Comparison of ENCODE assay signal across 8 mouse cellular contexts in genomic region chr5:75153961-75154620, GRCm38 (mm10). TPM values are rescaled to one million over a fixed set of nuclear protein-coding genes. Genes with fewer than 3 reads are reported as not detected.
DNase-seq lines count a peak whose midpoint lies in the region; TF ChIP-seq lines count a peak whose summit lies in the region.

No protein-coding gene starts in this region.

- peak overlapping the region; percentile 17 for H3K4me3 ChIP-seq in left cerebral cortex, adult 2 months
- H3K4me3 ChIP-seq in kidney, adult 2 months (ENCODE audit: insufficient read depth, low read depth, low read length) = peak overlapping the region; percentile 56

- no peaks in the 10 kb centered on the region for H3K36me3 ChIP-seq in kidney, adult 2 months (ENCODE audit: control insufficient read depth, insufficient read depth, low read length)

- intact Hi-C loops in left cerebral cortex, adult 2 months (cut with DNase I) = loop anchor here (5.0 kb wide), 2 partner anchors 82 to 512 kb away; no protein-coding TSS in a partner anchor

- DNase-seq in left cerebral cortex, adult 2 months (ENCODE audit: extremely low spot score in 1 of 2, low spot score in 2 of 2) = peak in 1 of 2 experiments; percentile 24
- DNase-seq in left cerebral cortex, adult 9 months (ENCODE audit: low spot score in 2 of 2) = no peak
- DNase-seq in embryo, embryonic 10 days (ENCODE audit: low spot score) = peak; percentile 41
- peak; percentile 76 to 88 for DNase-seq in heart, adult 18-20 months
- peak; percentile 37 for DNase-seq in kidney, adult 2 months
- peak; percentile 55 for DNase-seq in lung, postnatal 14 days
- peak; percentile 45 to 80 for DNase-seq in urinary bladder, postnatal 36 days (ENCODE audit: low spot score in 2 of 2)
- no peak for DNase-seq in frontal cortex, postnatal 25 days (ENCODE audit: low spot score in 2 of 2)

- WGBS in kidney, adult 2 months = 2% methylated on average over 27 of the region's 27 CpGs

- TF ChIP-seq POLR2A in kidney, adult 2 months (IDR thresholded peaks at IDR 0.05; ENCODE audit: low read depth, low read length) = no peak

- H3K4me1 ChIP-seq in kidney, adult 2 months (ENCODE audit: control insufficient read depth, insufficient read depth, low read length) = no peaks in the 10 kb centered on the region; the same call in 1 of the 2 replicates

- H3K27ac ChIP-seq in left cerebral cortex, adult 2 months = no peak overlapping the region
- peak overlapping the region; percentile 43 for H3K27ac ChIP-seq in kidney, adult 2 months (ENCODE audit: insufficient read depth, low read depth, low read length)

- H3K27me3 ChIP-seq in kidney, adult 2 months (replicated peaks; ENCODE audit: control insufficient read depth, insufficient read depth, low read length) = peaks cover 10% of the 10 kb centered on the region

- no peak for TF ChIP-seq CTCF in left cerebral cortex, adult 2 months (IDR thresholded peaks at IDR 0.05)
- TF ChIP-seq CTCF in kidney, adult 2 months (conservative IDR thresholded peaks at IDR 0.05; ENCODE audit: insufficient read depth, insufficient read length, low read depth, low read length) = no peak

RNA-seq across cellular contexts. Expression of gene Pdgfra, which starts 2.0 kb away (rescaled TPM):
- total RNA-seq in left cerebral cortex, adult 2 months (2021) = 10 to 100 TPM; 38.0 to 41.6 TPM
- 10 to 100 TPM; 20.5 to 23.7 TPM for total RNA-seq in heart, adult 18-20 months (2021)
- polyA plus RNA-seq in kidney, adult 2 months (2012; rRNA removed) = 22.6 and 26.0 TPM in 2 replicates

Comparison
In these comparisons a context has a peak if more than half of its experiments do, and no peak if none do; other contexts are left out.
1. DNase-seq: peak in embryo, embryonic 10 days (single experiment), heart, adult 18-20 months (2 of 2), kidney, adult 2 months (single experiment), lung, postnatal 14 days (single experiment) and urinary bladder, postnatal 36 days (2 of 2); none in left cerebral cortex, adult 9 months (0 of 2) and frontal cortex, postnatal 25 days (0 of 2).